Mouse (Mus musculus): ENCODE data around the gene Col1a1. TPM values are rescaled to one million over a fixed set of nuclear protein-coding genes. Genes with fewer than 3 reads are reported as not detected.

Gene Col1a1
- total RNA-seq, 2 experiments from 2014 or later, result 64.6 to 65.0 TPM

- no peak for DNase-seq (ENCODE audit: low spot score)
These were observed 59.1 kb downstream of the Col1a1 start for GRCm38 (mm10) chr11:94994947-94995772.

GRCm38 (mm10) chr11:94996101-94996500, 60.1 kb downstream of the Col1a1 start:
- no peak for DNase-seq (ENCODE audit: low spot score)

- no peak for DNase-seq (ENCODE audit: low spot score)
These were observed 61.0 kb downstream of the Col1a1 start for GRCm38 (mm10) chr11:94996984-94997383.

DNA sequence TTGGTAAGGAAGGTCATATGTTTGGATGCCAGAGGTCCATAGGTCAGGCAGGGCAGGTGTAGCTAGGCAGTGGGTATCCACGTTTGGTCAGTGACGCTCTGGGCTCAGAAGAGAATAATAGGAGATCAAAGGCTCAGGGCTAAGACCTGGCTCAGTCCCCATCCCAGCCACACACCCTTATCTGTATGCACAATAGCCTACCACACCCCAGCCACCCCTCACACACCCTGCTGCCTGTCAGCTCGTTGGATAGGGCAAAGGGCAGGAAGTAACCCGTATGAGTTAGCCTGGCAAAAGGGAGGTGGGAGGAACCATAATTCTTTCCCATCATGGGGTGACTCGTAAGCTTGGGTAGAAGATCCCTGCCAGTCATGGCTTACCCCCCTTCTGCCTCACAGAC, 61.6 kb downstream of the Col1a1 start:
- DNase-seq (ENCODE audit: low spot score), result no peak

DNA sequence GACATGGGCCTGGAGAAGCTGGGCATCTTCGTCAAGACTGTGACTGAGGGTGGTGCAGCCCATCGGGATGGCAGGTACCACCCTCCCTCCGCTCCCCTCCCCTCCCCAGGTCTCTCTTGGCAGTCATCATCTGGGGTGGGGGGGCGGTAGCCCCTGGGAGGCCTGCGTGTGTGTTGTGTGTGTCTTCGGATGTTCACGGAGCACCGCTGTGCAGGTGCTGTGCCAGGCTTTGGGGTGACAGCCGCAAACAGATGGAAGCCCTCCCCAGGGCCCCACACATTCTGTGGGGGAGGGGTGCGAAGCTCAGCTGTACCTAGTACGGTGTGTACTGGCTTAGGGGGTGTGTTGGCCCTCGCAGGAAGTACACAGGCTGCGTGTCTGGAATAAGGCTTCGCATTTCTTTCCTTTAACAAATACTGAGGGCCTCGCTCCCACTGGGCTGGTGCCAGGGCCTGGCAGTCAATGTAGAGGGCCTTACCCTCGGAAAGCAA, 62.1 kb downstream of the Col1a1 start:
- DNase-seq (ENCODE audit: low spot score), result no peak

DNA sequence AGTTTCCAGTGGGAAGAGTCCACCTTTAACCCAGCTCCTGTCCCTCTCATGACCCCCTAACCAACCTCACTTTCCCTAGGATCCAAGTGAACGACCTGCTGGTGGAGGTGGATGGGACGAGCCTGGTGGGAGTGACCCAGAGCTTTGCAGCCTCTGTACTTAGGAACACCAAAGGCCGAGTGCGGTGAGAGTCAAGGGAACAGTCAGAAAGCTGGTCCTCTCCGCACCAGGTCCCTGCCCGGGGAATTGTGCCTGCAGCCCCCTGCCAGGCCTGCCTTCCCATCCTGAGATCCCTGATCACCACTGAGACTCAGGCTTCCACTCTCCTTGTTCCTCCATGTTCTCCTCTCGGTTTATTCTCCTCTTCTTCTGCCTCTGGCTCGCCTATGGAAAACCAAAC, 64.1 kb downstream of the Col1a1 start:
- DNase-seq (ENCODE audit: low spot score), result no peak

DNA sequence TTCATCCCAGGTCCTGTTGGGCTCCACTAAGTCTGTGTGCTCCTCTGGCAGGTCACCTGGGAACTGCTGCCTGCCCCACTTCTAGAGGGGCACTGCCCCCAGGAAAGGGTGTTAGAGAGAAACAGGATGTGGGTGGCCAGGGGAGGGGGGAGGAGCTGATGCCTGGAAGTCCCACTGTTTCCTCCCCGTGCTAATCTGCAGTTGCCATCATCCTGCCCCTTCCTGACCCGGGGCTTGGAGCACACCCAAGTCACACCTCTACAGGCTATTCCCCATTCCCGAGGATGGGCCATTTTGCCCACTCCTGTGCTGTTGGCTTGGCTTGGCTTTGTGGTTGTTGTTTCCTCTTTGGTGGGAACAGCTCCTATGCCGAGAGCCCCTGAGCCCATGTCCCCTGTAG, 64.5 kb downstream of the Col1a1 start:
- no peak for DNase-seq (ENCODE audit: low spot score)

DNA sequence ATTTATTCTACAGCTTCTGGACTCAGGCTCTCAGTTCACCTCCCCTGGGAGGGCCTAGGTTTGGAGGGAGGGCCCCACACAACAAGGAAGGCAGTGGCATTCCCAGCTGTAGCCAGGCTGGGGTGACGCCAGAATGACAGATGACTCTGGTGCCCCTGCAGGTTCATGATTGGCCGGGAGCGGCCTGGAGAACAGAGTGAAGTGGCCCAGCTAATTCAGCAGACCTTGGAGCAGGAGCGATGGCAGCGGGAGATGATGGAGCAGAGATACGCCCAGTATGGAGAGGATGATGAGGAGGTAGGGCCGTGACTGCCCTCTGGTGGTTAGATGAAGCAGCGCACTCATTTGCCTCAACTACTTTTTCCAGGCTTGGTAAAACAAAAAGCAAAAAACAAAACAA, 65.0 kb downstream of the Col1a1 start:
- peak; percentile 71 for DNase-seq (ENCODE audit: low spot score)

DNA sequence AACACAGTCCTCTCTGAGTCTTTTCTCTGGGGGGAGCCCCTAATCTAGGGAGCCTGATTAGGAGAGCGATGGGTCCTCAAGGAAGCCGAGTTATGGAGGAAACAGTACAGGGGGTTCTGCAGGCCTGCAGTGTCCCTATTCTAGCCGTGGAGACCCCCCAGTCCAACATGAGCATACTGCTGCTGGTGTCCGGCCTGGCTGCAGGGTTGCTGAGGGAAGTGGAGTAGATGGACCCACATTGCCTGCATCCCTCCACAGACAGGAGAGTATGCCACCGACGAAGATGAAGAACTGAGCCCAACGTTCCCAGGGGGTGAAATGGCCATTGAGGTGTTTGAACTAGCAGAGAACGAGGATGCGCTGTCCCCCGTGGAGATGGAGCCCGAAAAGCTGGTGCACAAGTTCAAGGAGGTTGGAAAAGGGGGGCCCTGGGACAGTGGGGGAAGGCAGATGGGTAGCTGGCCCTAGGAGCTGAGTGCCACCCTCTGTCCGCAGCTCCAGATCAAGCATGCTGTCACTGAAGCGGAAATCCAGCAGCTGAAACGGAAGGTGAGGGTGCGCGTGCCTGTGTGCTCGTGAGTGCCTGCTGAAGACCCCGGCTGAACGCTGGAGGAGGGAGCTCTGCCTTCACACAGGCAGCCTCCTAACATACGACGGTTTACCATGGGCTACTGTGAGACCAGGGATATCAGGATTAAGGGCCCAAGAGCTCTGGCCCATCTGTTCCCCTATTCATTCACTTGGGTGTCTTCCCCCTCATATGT, 65.7 kb downstream of the Col1a1 start:
- no peak for DNase-seq (ENCODE audit: low spot score)

Other genes starting within 250 kb of the Col1a1 start
- not detected for gene Gm11541, start 231.7 kb upstream of the Col1a1 start, total RNA-seq (2021)
- 1 to 10 TPM; 1.1 to 1.3 TPM for gene Cdc34b, start 194.4 kb upstream of the Col1a1 start, total RNA-seq (2021)
- gene Tmem92, start 153.5 kb upstream of the Col1a1 start, total RNA-seq (2021), result not detected
- not detected for gene Hils1, start 31.4 kb downstream of the Col1a1 start, total RNA-seq (2021)
- 100 to 1,000 TPM; 283 to 304 TPM for gene Sgca, start 40.1 kb downstream of the Col1a1 start, total RNA-seq (2021)
- 10 to 100 TPM; 16.1 to 24.5 TPM for gene Ppp1r9b, start 54.8 kb downstream of the Col1a1 start, total RNA-seq (2021)
- under 1 TPM; 0.34 to 0.52 TPM for gene Samd14, start 73.7 kb downstream of the Col1a1 start, total RNA-seq (2021)
- 100 to 1,000 TPM; 514 to 515 TPM for gene Pdk2, start 105.1 kb downstream of the Col1a1 start, total RNA-seq (2021)
- gene Itga3, start 140.6 kb downstream of the Col1a1 start, total RNA-seq (2021), result 1 to 10 TPM; 4.7 to 5.0 TPM
- gene Dlx3, start 183.9 kb downstream of the Col1a1 start, total RNA-seq (2021), result not detected
- not detected for gene Dlx4, start 210.0 kb downstream of the Col1a1 start, total RNA-seq (2021)